Mouse (Mus musculus) kidney, embryonic 16.5 days (tissue): ENCODE results near the gene Ano3. TPM values are rescaled to one million over a fixed set of nuclear protein-coding genes. Genes with fewer than 3 reads are reported as not detected.
"Not testable (repeated sequence)": the region's sequence is repeated elsewhere in the genome, so short reads cannot be mapped to it uniquely, and the experiment has no call there.

Experiments used
- ATAC-seq: fragments of 200-750 bp; cut with Nextera tagmentation; 2 replicates; pipeline ENCODE4 v1.8.0; 2017; ENCODE audit warnings: moderate TSS enrichment; ENCODE audit not compliant: low FRiP score, low TSS enrichment
- H3K27ac ChIP-seq: fragments of 300-500 bp; sonication (generic); 2 replicates; pipeline ENCODE4 v1.5.1; 2014; ENCODE audit warnings: low read length
- H3K27me3 ChIP-seq: fragments of 300-500 bp; sonication (generic); 2 replicates; pipeline ENCODE4 v1.6.1; 2014; ENCODE audit warnings: low read length, control low read depth, mixed read lengths; ENCODE audit not compliant: insufficient read depth
- H3K36me3 ChIP-seq: fragments of 300-500 bp; sonication (generic); 2 replicates; pipeline ENCODE4 v1.6.1; 2014; ENCODE audit warnings: low read length, control low read depth, mixed read lengths; ENCODE audit not compliant: insufficient read depth
- H3K4me1 ChIP-seq: fragments of 300-500 bp; sonication (generic); 2 replicates; pipeline ENCODE4 v1.6.1; 2014; ENCODE audit warnings: low read length, control low read depth, mixed read lengths; ENCODE audit not compliant: insufficient read depth
- H3K4me2 ChIP-seq: fragments of 300-500 bp; sonication (generic); replicated peaks from 2 replicates; pipeline ENCODE4 v1.6.1; 2014; ENCODE audit warnings: low read depth, low read length
- H3K4me3 ChIP-seq: fragments of 300-500 bp; sonication (generic); 2 replicates; pipeline ENCODE4 v1.5.1; 2014; ENCODE audit warnings: mild to moderate bottlenecking, low read length
- H3K9ac ChIP-seq: fragments of 300-500 bp; sonication (generic); replicated peaks from 2 replicates; pipeline ENCODE4 v1.6.1; 2014; ENCODE audit warnings: low read length
- H3K9me3 ChIP-seq: fragments of 300-500 bp; sonication (generic); 2 replicates; pipeline ENCODE4 v1.6.1; 2016; ENCODE audit warnings: low read length, control low read depth
- WGBS: fragments of 180-500 bp; shearing (Covaris S2); extraction: QIAGEN DNeasy Blood & Tissue Kit; methylation state at CpG from one replicate; pipeline ENCODE4 v1.1.7; 2014; 5-methylcytosine and 5-hydroxymethylcytosine counted together
- polyA plus RNA-seq: library from polyadenylated mRNA; unstranded; fragments of >200 nt; fragmentation: Nextera tagmentation; extraction: Ambion mirVana; gene quantifications from 2 replicates; pipeline ENCODE4 v1.2.1, GENCODE M21; 2015

The Ano3 gene
- 0.50 and 0.55 TPM in 2 replicates for polyA plus RNA-seq

GRCm38 (mm10) chr2:110950823-110951222 lies at the start of gene Ano3:
Gene Ano3, minus strand, starts transcription at chr2:110950923.
- ATAC-seq, H3K9ac ChIP-seq: not testable (repeated sequence)
- H3K4me3 ChIP-seq, result peak within 1 kb of the TSS; percentile 29

DNA sequence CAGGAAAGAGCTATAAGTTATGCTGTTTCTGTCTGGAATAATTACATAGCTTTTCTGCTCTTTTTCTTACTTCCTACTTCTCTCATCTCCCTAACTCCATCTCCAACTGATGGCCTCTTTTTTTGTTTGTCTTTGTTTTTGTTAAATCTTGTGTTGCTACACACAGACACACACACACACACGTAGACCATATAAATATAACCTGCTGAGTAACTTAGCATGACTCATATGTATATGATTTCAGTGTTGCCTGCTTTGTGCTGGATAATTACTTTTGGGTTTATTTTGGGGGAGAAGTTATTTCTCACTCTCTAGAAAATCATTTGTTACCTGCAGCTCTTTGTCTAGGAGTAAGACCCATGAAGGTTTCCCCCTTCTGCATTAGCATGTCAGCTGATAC lies 39.3 kb upstream of the Ano3 start:
- Histone ChIP-seq H3K9ac (no peak overlapping the region), H3K36me3 (no peaks in the 10 kb centered on the region), H3K27ac (no peak overlapping the region), H3K4me1 (no peaks in the 10 kb centered on the region), H3K4me3 (no peak overlapping the region), H3K9me3 (no peaks in the 10 kb centered on the region), H3K4me2 (no peak overlapping the region), H3K27me3 (no peaks in the 10 kb centered on the region)
- 59% methylated on average over 1 of the region's 1 CpGs for WGBS
- ATAC-seq, result no peak

More at GRCm38 (mm10) chr2:110950823-110951222, at the start of gene Ano3:
- H3K27ac ChIP-seq, H3K9me3 ChIP-seq, H3K27me3 ChIP-seq, H3K4me1 ChIP-seq, H3K36me3 ChIP-seq: not testable (repeated sequence)
- H3K4me2 ChIP-seq, result peak within 1 kb of the TSS; percentile 46

DNA sequence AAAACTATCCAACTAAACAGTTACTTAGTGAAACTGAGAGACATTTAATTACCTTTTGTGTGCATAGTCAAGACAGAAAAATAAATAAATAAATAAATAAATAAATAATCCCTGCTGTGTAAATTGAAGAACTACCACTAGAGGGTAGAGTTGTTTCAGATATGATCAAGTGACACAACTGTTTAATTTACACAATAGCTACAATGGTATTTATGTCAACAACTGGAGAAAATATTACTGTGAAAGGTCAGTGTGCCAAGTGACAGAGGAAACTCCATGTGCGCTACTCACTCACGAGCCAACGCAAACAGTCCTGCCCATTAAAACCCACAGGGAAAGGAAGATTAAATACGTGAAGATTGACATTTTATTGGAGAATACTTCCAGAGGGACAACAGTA lies 38.8 kb upstream of the Ano3 start:
- WGBS, result 45% methylated on average over 4 of the region's 4 CpGs
- Histone ChIP-seq H3K27me3 (no peaks in the 10 kb centered on the region), H3K9me3 (no peaks in the 10 kb centered on the region), H3K4me2 (no peak overlapping the region), H3K4me3 (no peak overlapping the region), H3K27ac (no peak overlapping the region), H3K36me3 (no peaks in the 10 kb centered on the region), H3K9ac (no peak overlapping the region), H3K4me1 (no peaks in the 10 kb centered on the region)
- no peak; the same call in 1 of the 2 replicates for ATAC-seq

DNA sequence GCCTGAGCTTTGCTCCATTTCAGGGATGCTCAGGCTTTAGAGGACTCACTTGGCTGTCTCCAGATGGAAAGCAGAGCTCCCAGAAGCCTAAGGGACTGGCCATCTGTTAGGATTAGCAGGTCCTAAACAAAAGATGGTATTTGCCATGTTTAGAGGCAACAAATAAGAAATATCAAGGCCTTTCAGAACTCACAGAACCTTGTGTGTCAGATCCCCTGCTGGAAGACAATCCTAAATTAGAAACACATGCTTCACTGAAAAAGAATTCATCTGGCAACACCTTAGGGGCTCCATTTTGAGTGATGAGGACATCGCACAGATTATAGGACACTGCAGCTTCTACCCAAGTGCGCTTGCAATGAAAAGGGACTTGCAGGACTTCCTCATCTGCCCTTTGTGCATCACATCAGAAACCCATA lies 35.1 kb upstream of the Ano3 start:
- no peak for ATAC-seq
- Histone ChIP-seq H3K4me2 (no peak overlapping the region), H3K4me1 (no peaks in the 10 kb centered on the region), H3K4me3 (no peak overlapping the region), H3K36me3 (no peaks in the 10 kb centered on the region), H3K9me3 (no peaks in the 10 kb centered on the region), H3K27ac (no peak overlapping the region), H3K27me3 (no peaks in the 10 kb centered on the region), H3K9ac (no peak overlapping the region)
- WGBS, result 90% methylated on average over 2 of the region's 2 CpGs

DNA sequence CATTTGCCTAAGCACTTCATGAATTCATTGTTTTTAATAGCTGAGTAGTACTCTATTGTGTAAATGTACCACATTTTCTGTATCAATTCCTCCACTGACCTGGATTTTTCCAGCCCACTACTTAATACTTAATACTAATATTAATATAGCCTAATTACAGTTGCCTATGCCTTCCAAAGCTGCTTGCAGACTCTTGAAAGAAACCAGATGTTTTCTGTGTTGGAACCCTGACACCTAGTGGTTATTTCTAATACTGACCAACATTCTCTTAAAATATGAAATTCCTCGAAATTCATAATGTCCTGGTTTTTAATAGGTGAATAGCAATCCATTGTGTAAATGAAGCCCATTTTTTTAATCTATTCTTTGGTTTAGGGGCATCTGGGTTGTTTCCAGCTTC lies 31.0 kb upstream of the Ano3 start:
- Histone ChIP-seq H3K27ac (no peak overlapping the region), H3K4me2 (no peak overlapping the region), H3K9me3 (no peaks in the 10 kb centered on the region), H3K4me1 (no peaks in the 10 kb centered on the region), H3K27me3 (no peaks in the 10 kb centered on the region), H3K9ac (no peak overlapping the region), H3K4me3 (no peak overlapping the region), H3K36me3 (no peaks in the 10 kb centered on the region)
- ATAC-seq, result no peak
- 33% methylated on average over 1 of the region's 1 CpGs for WGBS

DNA sequence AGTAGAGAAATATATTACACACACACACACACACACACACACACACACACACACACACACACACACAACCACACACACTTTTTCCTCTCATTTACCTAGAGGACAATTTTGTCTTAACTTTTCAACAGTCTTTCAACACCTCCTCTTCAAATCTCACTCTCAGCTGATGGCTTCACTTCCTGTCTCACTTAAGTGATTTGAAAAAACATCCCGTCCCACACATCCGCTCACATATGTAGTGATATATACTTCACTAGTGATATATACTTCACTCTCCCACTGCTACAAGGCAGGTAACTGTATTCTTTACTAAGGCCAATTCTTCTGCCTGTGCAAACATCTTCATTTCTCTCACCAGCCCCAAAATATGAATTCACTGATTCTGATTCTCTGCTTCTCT lies 28.9 kb upstream of the Ano3 start:
- ATAC-seq, result no peak
- no peak overlapping the region for H3K4me3 ChIP-seq
- WGBS, result 55% methylated on average over 2 of the region's 2 CpGs

GRCm38 (mm10) chr2:110976871-110977270 lies 26.1 kb upstream of the Ano3 start:
- Histone ChIP-seq H3K27me3 (no peaks in the 10 kb centered on the region), H3K4me1 (no peaks in the 10 kb centered on the region), H3K9me3 (no peaks in the 10 kb centered on the region), H3K4me3 (no peak overlapping the region), H3K9ac (no peak overlapping the region), H3K4me2 (no peak overlapping the region), H3K36me3 (no peaks in the 10 kb centered on the region), H3K27ac (no peak overlapping the region)
- no peak for ATAC-seq
- 85% methylated on average over 2 of the region's 2 CpGs for WGBS

More for the DNA sequence above, 28.9 kb upstream of the Ano3 start:
- no peak overlapping the region for H3K4me2 ChIP-seq
- H3K4me1 ChIP-seq, result no peaks in the 10 kb centered on the region
- no peaks in the 10 kb centered on the region for H3K27me3 ChIP-seq
- H3K27ac ChIP-seq, result no peak overlapping the region
- H3K9me3 ChIP-seq, result no peaks in the 10 kb centered on the region
- no peaks in the 10 kb centered on the region for H3K36me3 ChIP-seq
- no peak overlapping the region for H3K9ac ChIP-seq

- H3K4me3 ChIP-seq, result no peak overlapping the region
- no peaks in the 10 kb centered on the region for H3K27me3 ChIP-seq
- no peak for ATAC-seq
- H3K9ac ChIP-seq, result no peak overlapping the region
- no peak overlapping the region for H3K27ac ChIP-seq
- H3K9me3 ChIP-seq, result no peaks in the 10 kb centered on the region
- H3K4me2 ChIP-seq, result no peak overlapping the region
- no peaks in the 10 kb centered on the region for H3K36me3 ChIP-seq
- WGBS, result 80% methylated on average over 2 of the region's 2 CpGs
- no peaks in the 10 kb centered on the region for H3K4me1 ChIP-seq
Observed at GRCm38 (mm10) chr2:110970158-110970557, 19.4 kb upstream of the Ano3 start.

GRCm38 (mm10) chr2:110965398-110965797 lies 14.7 kb upstream of the Ano3 start:
- Histone ChIP-seq H3K9me3 (no peaks in the 10 kb centered on the region), H3K4me2 (no peak overlapping the region), H3K36me3 (no peaks in the 10 kb centered on the region), H3K4me1 (no peaks in the 10 kb centered on the region), H3K27ac (no peak overlapping the region), H3K27me3 (no peaks in the 10 kb centered on the region), H3K9ac (no peak overlapping the region), H3K4me3 (no peak overlapping the region)
- WGBS, result 86% methylated on average over 3 of the region's 3 CpGs
- no peak for ATAC-seq

DNA sequence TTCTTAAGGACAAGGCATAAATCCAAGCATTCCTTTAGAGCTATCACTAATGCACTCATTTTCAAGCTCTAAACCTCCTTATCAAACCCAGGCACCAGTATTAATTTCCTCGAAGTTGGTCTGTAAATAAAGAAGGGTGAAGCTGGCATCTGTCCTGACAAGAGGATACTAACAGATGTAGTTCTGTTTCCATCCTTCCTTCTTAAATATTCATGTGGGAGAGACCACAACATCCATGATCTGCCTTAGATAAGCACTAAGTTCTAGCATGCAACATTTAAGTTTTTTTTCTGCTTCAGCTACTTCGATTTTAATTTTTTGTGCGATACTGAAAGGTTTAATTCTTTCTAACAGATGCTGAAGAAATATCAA lies 305 bp downstream of the Ano3 start:
- Histone ChIP-seq H3K27ac (no peak overlapping the region), H3K4me1 (peaks cover 3% of the 10 kb centered on the region; the same call in 1 of the 2 replicates), H3K9me3 (no peaks in the 10 kb centered on the region), H3K27me3 (no peaks in the 10 kb centered on the region), H3K4me2 (peak overlapping the region; percentile 46), H3K36me3 (no peaks in the 10 kb centered on the region), H3K4me3 (0 out of 2 replicates have a peak overlapping the region, but pooled peaks have one; percentile 29), H3K9ac (no peak overlapping the region)
- WGBS, result 58% methylated on average over 3 of the region's 3 CpGs
- no peak for ATAC-seq
